Mouse (Mus musculus) CD8-positive naive resting alpha-beta T cell, adult 57 days (primary cell): ENCODE measurements around the gene Acat3. TPM values are rescaled to one million over a fixed set of nuclear protein-coding genes. Genes with fewer than 3 reads are reported as not detected.

ENCODE experiments used
- total RNA-seq: library from RNA; stranded (reverse); gene quantifications from one replicate; pipeline ENCODE4 v1.2.4, GENCODE M21; 2023

Acat3 gene
- 1.3 TPM for total RNA-seq

GRCm38 (mm10) chr17:12940151-12940805 is at the start of gene Acat3:
Acat3 (minus strand) TSS chr17:12940600.

GRCm38 (mm10) chr17:12960331-12960873 is 20.0 kb upstream of the Acat3 start, which contains the start of gene Acat2:
Acat2 (minus strand) TSS chr17:12960747.

GRCm38 (mm10) chr17:12915881-12916583 is 24.4 kb downstream of the Acat3 start, which contains the start of gene Mrpl18:
Mrpl18 (minus strand) TSS chr17:12916345.

GRCm38 (mm10) chr17:12915488-12915880 is 24.9 kb downstream of the Acat3 start, which contains the start of gene Tcp1:
Tcp1 (plus strand) TSS chr17:12915701.

GRCm38 (mm10) chr17:12909361-12910280 is 30.8 kb downstream of the Acat3 start, which contains the start of gene Pnldc1:
Pnldc1 (minus strand) TSS chr17:12910230.

GRCm38 (mm10) chr17:12875734-12876133 is 64.7 kb downstream of the Acat3 start, which contains the start of gene Mrgprh:
Mrgprh (plus strand) TSS chr17:12876034.

Other genes with a start within 250 kb of the Acat3 start
- 36.8 TPM for gene Igf2r, start 170.9 kb downstream of the Acat3 start, total RNA-seq
- gene Mas1, start 72.5 kb downstream of the Acat3 start, total RNA-seq: not detected
- not detected for gene Mrgprh, start 64.6 kb downstream of the Acat3 start, total RNA-seq
- 2.1 TPM for gene Pnldc1, start 30.4 kb downstream of the Acat3 start, total RNA-seq
- 197 TPM for gene Tcp1, start 24.9 kb downstream of the Acat3 start, total RNA-seq
- 37.7 TPM for gene Mrpl18, start 24.3 kb downstream of the Acat3 start, total RNA-seq
- gene Acat2, start 20.1 kb upstream of the Acat3 start, total RNA-seq: 19.6 TPM
- 85.8 TPM for gene Wtap, start 53.6 kb upstream of the Acat3 start, total RNA-seq
- gene Sod2, start 66.2 kb upstream of the Acat3 start, total RNA-seq: 55.1 TPM
- 0.52 TPM for gene Gpr31b, start 111.7 kb upstream of the Acat3 start, total RNA-seq
- not detected for gene Tcp10b, start 120.5 kb upstream of the Acat3 start, total RNA-seq
- not detected for gene Unc93a, start 191.2 kb upstream of the Acat3 start, total RNA-seq